Mouse (Mus musculus) urinary bladder, postnatal 10 days (tissue): ENCODE results near the gene Mbd6.

Experiments used
- DNase-seq: peaks from one replicate; pipeline ENCODE4 v3.0.0; 2022; ENCODE audit warnings: low spot score

Gene Mbd6

GRCm38 (mm10) chr10:127262548-127263398, 26.0 kb downstream of the Mbd6 start, which contains the start of gene Kif5a:
Gene Kif5a (minus strand): TSS chr10:127263348.
- DNase-seq: no peak

- DNase-seq: no peak
Measured at GRCm38 (mm10) chr10:127261706-127262547, 26.9 kb downstream of the Mbd6 start.

- no peak for DNase-seq
Measured at GRCm38 (mm10) chr10:127258489-127258888, 30.3 kb downstream of the Mbd6 start.

GRCm38 (mm10) chr10:127257790-127258189, 31.0 kb downstream of the Mbd6 start:
- DNase-seq: no peak

GRCm38 (mm10) chr10:127255625-127256345, 33.0 kb downstream of the Mbd6 start:
- no peak for DNase-seq

- DNase-seq: no peak
Measured at GRCm38 (mm10) chr10:127250810-127251209, 38.0 kb downstream of the Mbd6 start.

- no peak for DNase-seq
Measured at GRCm38 (mm10) chr10:127238241-127238824, 50.5 kb downstream of the Mbd6 start.

GRCm38 (mm10) chr10:127236541-127236940, 52.3 kb downstream of the Mbd6 start:
- DNase-seq: no peak

GRCm38 (mm10) chr10:127233141-127233540, 55.7 kb downstream of the Mbd6 start:
- DNase-seq: no peak
